Mouse (Mus musculus) liver, embryonic 18 days (tissue): ENCODE data around the gene Olfr790. TPM values are rescaled to one million over a fixed set of nuclear protein-coding genes. Genes with fewer than 3 reads are reported as not detected.

Experiments
- polyA plus RNA-seq: library from polyadenylated mRNA; depleted of rRNA; stranded (reverse); fragments of >200 nt; gene quantifications from 2 replicates; pipeline ENCODE4 v1.2.3, GENCODE M21; 2012; rRNA removed

The Olfr790 gene
- not detected in 2 replicates for polyA plus RNA-seq

GRCm38 (mm10) chr10:129498192-129498591 is at the start of gene Olfr790:
Gene Olfr790, plus strand, starts transcription at chr10:129498492.

GRCm38 (mm10) chr10:129461562-129461961 is 36.7 kb upstream of the Olfr790 start, which contains the start of gene Olfr787:
Gene Olfr787, plus strand, starts transcription at chr10:129461862.

GRCm38 (mm10) chr10:129470698-129471097 is 27.6 kb upstream of the Olfr790 start, which contains the start of gene Olfr788:
Gene Olfr788, plus strand, starts transcription at chr10:129470998.

GRCm38 (mm10) chr10:129484452-129484851 is 13.8 kb upstream of the Olfr790 start, which contains the start of gene Olfr789:
Gene Olfr789, plus strand, starts transcription at chr10:129484752.

GRCm38 (mm10) chr10:129521492-129521891 is 23.2 kb downstream of the Olfr790 start, which contains the start of gene Olfr791:
Gene Olfr791, plus strand, starts transcription at chr10:129521792.

GRCm38 (mm10) chr10:129538862-129539261 is 40.6 kb downstream of the Olfr790 start, which contains the start of gene Olfr792:
Gene Olfr792, plus strand, starts transcription at chr10:129539162.

Other genes starting within 250 kb of the Olfr790 start
- gene Olfr776, start 239.4 kb upstream of the Olfr790 start, polyA plus RNA-seq = not detected in 2 replicates
- not detected in 2 replicates for gene Olfr777, start 227.0 kb upstream of the Olfr790 start, polyA plus RNA-seq
- not detected in 2 replicates for gene Olfr780, start 180.4 kb upstream of the Olfr790 start, polyA plus RNA-seq
- not detected in 2 replicates for gene Olfr781, start 169.6 kb upstream of the Olfr790 start, polyA plus RNA-seq
- gene Olfr782, start 149.6 kb upstream of the Olfr790 start, polyA plus RNA-seq = not detected in 2 replicates
- 0.02 TPM in 1 of 2 replicates, not detected in the other for gene Olfr784, start 114.4 kb upstream of the Olfr790 start, polyA plus RNA-seq
- not detected in 2 replicates for gene Olfr785, start 93.1 kb upstream of the Olfr790 start, polyA plus RNA-seq
- not detected in 2 replicates for gene Olfr786, start 71.2 kb upstream of the Olfr790 start, polyA plus RNA-seq
- gene Olfr787, start 36.6 kb upstream of the Olfr790 start, polyA plus RNA-seq = not detected in 2 replicates
- not detected in 2 replicates for gene Olfr788, start 27.5 kb upstream of the Olfr790 start, polyA plus RNA-seq
- not detected in 2 replicates for gene Olfr789, start 13.7 kb upstream of the Olfr790 start, polyA plus RNA-seq
- gene Olfr791, start 23.3 kb downstream of the Olfr790 start, polyA plus RNA-seq = 0.04 TPM in 1 of 2 replicates, not detected in the other
- gene Olfr792, start 40.7 kb downstream of the Olfr790 start, polyA plus RNA-seq = not detected in 2 replicates
- gene Olfr794, start 69.2 kb downstream of the Olfr790 start, polyA plus RNA-seq = not detected in 2 replicates
- not detected in 2 replicates for gene Olfr796, start 114.1 kb downstream of the Olfr790 start, polyA plus RNA-seq
- gene Olfr798, start 129.4 kb downstream of the Olfr790 start, polyA plus RNA-seq = not detected in 2 replicates
- gene Olfr799, start 139.0 kb downstream of the Olfr790 start, polyA plus RNA-seq = not detected in 2 replicates
- gene Olfr800, start 159.2 kb downstream of the Olfr790 start, polyA plus RNA-seq = not detected in 2 replicates
- not detected in 2 replicates for gene Olfr801, start 175.4 kb downstream of the Olfr790 start, polyA plus RNA-seq
- not detected in 2 replicates for gene Olfr802, start 189.7 kb downstream of the Olfr790 start, polyA plus RNA-seq
- not detected in 2 replicates for gene Olfr803, start 195.8 kb downstream of the Olfr790 start, polyA plus RNA-seq
- not detected in 2 replicates for gene Olfr804, start 204.7 kb downstream of the Olfr790 start, polyA plus RNA-seq
- not detected in 2 replicates for gene Olfr805, start 230.9 kb downstream of the Olfr790 start, polyA plus RNA-seq
- not detected in 2 replicates for gene Olfr806, start 243.4 kb downstream of the Olfr790 start, polyA plus RNA-seq